Mouse (Mus musculus): Measurements from ENCODE around the gene Tex22.

GRCm38 (mm10) chr12:113088026-113088425 lies 13.7 kb downstream of the Tex22 start:
- TF ChIP-seq GATA1 (IDR thresholded peaks at IDR 0.05; ENCODE audit: borderline replicate concordance, low read length) (no peak), FLI1 (IDR thresholded peaks at IDR 0.05; ENCODE audit: low read length) (no peak)
